Mouse (Mus musculus): ENCODE data around the gene Itga5. TPM values are rescaled to one million over a fixed set of nuclear protein-coding genes. Genes with fewer than 3 reads are reported as not detected.

Itga5 gene
- polyA plus RNA-seq, 1 experiment from 2014 or later: 63.4 TPM

GRCm38 (mm10) chr15:103339166-103339960 is 27.2 kb downstream of the Itga5 start:
- DNase-seq (ENCODE audit: low spot score) (no peak), ATAC-seq (ENCODE audit: low read depth) (peak; percentile 10; the same call in 1 of the 2 replicates)
- H3K27me3 ChIP-seq (replicated peaks; ENCODE audit: control insufficient read depth, insufficient read depth, low read length): peaks cover 8% of the 10 kb centered on the region; the same call in 1 of the 2 replicates
- H3K36me3 ChIP-seq (ENCODE audit: control insufficient read depth, insufficient read depth, low read length): peaks cover 8% of the 10 kb centered on the region
- peaks cover 24% of the 10 kb centered on the region for H3K4me1 ChIP-seq (ENCODE audit: control insufficient read depth, insufficient read depth, low read length)
- peak overlapping the region; percentile 69 for H3K4me2 ChIP-seq (ENCODE audit: low read depth, low read length)
- H3K4me3 ChIP-seq (ENCODE audit: low read depth, low read length): peak overlapping the region; percentile 53
- H3K9ac ChIP-seq (ENCODE audit: low read depth, low read length): peak overlapping the region; percentile 58
- H3K27ac ChIP-seq (replicated peaks; ENCODE audit: low read depth, low read length): no peak overlapping the region; the same call in 1 of the 2 replicates
- 6% methylated on average over 25 of the region's 31 CpGs for WGBS
- H3K9me3 ChIP-seq (ENCODE audit: control insufficient read depth, low read length): no peaks in the 10 kb centered on the region

- 28% methylated on average over 4 of the region's 4 CpGs for WGBS
- H3K9me3 ChIP-seq (ENCODE audit: control insufficient read depth, low read length): no peaks in the 10 kb centered on the region
- H3K36me3 ChIP-seq (ENCODE audit: control insufficient read depth, insufficient read depth, low read length): peaks cover 3% of the 10 kb centered on the region; the same call in 1 of the 2 replicates
- peak overlapping the region; percentile 53 for H3K4me3 ChIP-seq (ENCODE audit: low read depth, low read length)
- peak overlapping the region; percentile 69 for H3K4me2 ChIP-seq (ENCODE audit: low read depth, low read length)
- peak overlapping the region; percentile 58; the same call in 1 of the 2 replicates for H3K9ac ChIP-seq (ENCODE audit: low read depth, low read length)
- H3K27ac ChIP-seq (replicated peaks; ENCODE audit: low read depth, low read length): no peak overlapping the region
- ATAC-seq (ENCODE audit: low read depth) (no peak), DNase-seq (ENCODE audit: low spot score) (no peak)
- H3K27me3 ChIP-seq (replicated peaks; ENCODE audit: control insufficient read depth, insufficient read depth, low read length): peaks cover 8% of the 10 kb centered on the region; the same call in 1 of the 2 replicates
- H3K4me1 ChIP-seq (ENCODE audit: control insufficient read depth, insufficient read depth, low read length): peaks cover 29% of the 10 kb centered on the region
Measured at GRCm38 (mm10) chr15:103338829-103339165, 27.8 kb downstream of the Itga5 start.

GRCm38 (mm10) chr15:103336996-103337667 is 29.4 kb downstream of the Itga5 start:
- H3K27me3 ChIP-seq (replicated peaks; ENCODE audit: control insufficient read depth, insufficient read depth, low read length): peaks cover 8% of the 10 kb centered on the region; the same call in 1 of the 2 replicates
- no peak for ATAC-seq (ENCODE audit: low read depth)
- no peak overlapping the region for H3K4me3 ChIP-seq (ENCODE audit: low read depth, low read length)
- no peaks in the 10 kb centered on the region for H3K9me3 ChIP-seq (ENCODE audit: control insufficient read depth, low read length)
- no peak overlapping the region for H3K27ac ChIP-seq (replicated peaks; ENCODE audit: low read depth, low read length)
- peaks cover 36% of the 10 kb centered on the region for H3K4me1 ChIP-seq (ENCODE audit: control insufficient read depth, insufficient read depth, low read length)
- DNase-seq (ENCODE audit: low spot score): no peak
- no peak overlapping the region for H3K4me2 ChIP-seq (ENCODE audit: low read depth, low read length)
- 17% methylated on average over 11 of the region's 11 CpGs for WGBS
- H3K9ac ChIP-seq (ENCODE audit: low read depth, low read length): no peak overlapping the region
- no peaks in the 10 kb centered on the region for H3K36me3 ChIP-seq (ENCODE audit: control insufficient read depth, insufficient read depth, low read length)

- H3K9ac ChIP-seq (ENCODE audit: low read depth, low read length): 0 out of 2 replicates have a peak overlapping the region, but pooled peaks have one; percentile 15
- peaks cover 27% of the 10 kb centered on the region for H3K4me1 ChIP-seq (ENCODE audit: control insufficient read depth, insufficient read depth, low read length)
- no peak overlapping the region for H3K27ac ChIP-seq (replicated peaks; ENCODE audit: low read depth, low read length)
- no peak overlapping the region for H3K4me2 ChIP-seq (ENCODE audit: low read depth, low read length)
- DNase-seq (ENCODE audit: low spot score): no peak
- H3K9me3 ChIP-seq (ENCODE audit: control insufficient read depth, low read length): no peaks in the 10 kb centered on the region
- no peaks in the 10 kb centered on the region for H3K36me3 ChIP-seq (ENCODE audit: control insufficient read depth, insufficient read depth, low read length)
- ATAC-seq (ENCODE audit: low read depth): no peak
- peaks cover 8% of the 10 kb centered on the region; the same call in 1 of the 2 replicates for H3K27me3 ChIP-seq (replicated peaks; ENCODE audit: control insufficient read depth, insufficient read depth, low read length)
- no peak overlapping the region for H3K4me3 ChIP-seq (ENCODE audit: low read depth, low read length)
- 17% methylated on average over 7 of the region's 7 CpGs for WGBS
Measured at GRCm38 (mm10) chr15:103335488-103336235, 30.9 kb downstream of the Itga5 start.

GRCm38 (mm10) chr15:103335040-103335439 is 31.5 kb downstream of the Itga5 start:
- DNase-seq (ENCODE audit: low spot score) (no peak), ATAC-seq (ENCODE audit: low read depth) (no peak)
- Histone ChIP-seq H3K36me3 (ENCODE audit: control insufficient read depth, insufficient read depth, low read length) (no peaks in the 10 kb centered on the region), H3K4me1 (ENCODE audit: control insufficient read depth, insufficient read depth, low read length) (peaks cover 22% of the 10 kb centered on the region), H3K9me3 (ENCODE audit: control insufficient read depth, low read length) (no peaks in the 10 kb centered on the region), H3K9ac (ENCODE audit: low read depth, low read length) (0 out of 2 replicates have a peak overlapping the region, but pooled peaks have one; percentile 15), H3K27me3 (replicated peaks; ENCODE audit: control insufficient read depth, insufficient read depth, low read length) (peaks cover 8% of the 10 kb centered on the region; the same call in 1 of the 2 replicates), H3K4me3 (ENCODE audit: low read depth, low read length) (no peak overlapping the region), H3K4me2 (ENCODE audit: low read depth, low read length) (no peak overlapping the region), H3K27ac (replicated peaks; ENCODE audit: low read depth, low read length) (no peak overlapping the region)
- WGBS: 38% methylated on average over 3 of the region's 3 CpGs

- 0% methylated on average over 1 of the region's 2 CpGs for WGBS
- no peaks in the 10 kb centered on the region for H3K36me3 ChIP-seq (ENCODE audit: control insufficient read depth, insufficient read depth, low read length)
- H3K27me3 ChIP-seq (replicated peaks; ENCODE audit: control insufficient read depth, insufficient read depth, low read length): peaks cover 4% of the 10 kb centered on the region; the same call in 1 of the 2 replicates
- H3K27ac ChIP-seq (replicated peaks; ENCODE audit: low read depth, low read length): no peak overlapping the region
- DNase-seq (ENCODE audit: low spot score): no peak
- no peaks in the 10 kb centered on the region for H3K9me3 ChIP-seq (ENCODE audit: control insufficient read depth, low read length)
- 0 out of 2 replicates have a peak overlapping the region, but pooled peaks have one; percentile 3 for H3K4me2 ChIP-seq (ENCODE audit: low read depth, low read length)
- no peak overlapping the region for H3K4me3 ChIP-seq (ENCODE audit: low read depth, low read length)
- H3K4me1 ChIP-seq (ENCODE audit: control insufficient read depth, insufficient read depth, low read length): peaks cover 22% of the 10 kb centered on the region
- peak; percentile 35; the same call in 1 of the 2 replicates for ATAC-seq (ENCODE audit: low read depth)
- no peak overlapping the region for H3K9ac ChIP-seq (ENCODE audit: low read depth, low read length)
Measured at GRCm38 (mm10) chr15:103334194-103334593, 32.4 kb downstream of the Itga5 start.

GRCm38 (mm10) chr15:103333738-103334137 is 32.8 kb downstream of the Itga5 start:
- ATAC-seq (ENCODE audit: low read depth) (peak; percentile 14; the same call in 1 of the 2 replicates), DNase-seq (ENCODE audit: low spot score) (no peak)
- H3K4me1 ChIP-seq (ENCODE audit: control insufficient read depth, insufficient read depth, low read length): peaks cover 22% of the 10 kb centered on the region
- H3K27me3 ChIP-seq (replicated peaks; ENCODE audit: control insufficient read depth, insufficient read depth, low read length): no peaks in the 10 kb centered on the region
- no peaks in the 10 kb centered on the region for H3K9me3 ChIP-seq (ENCODE audit: control insufficient read depth, low read length)
- no peak overlapping the region for H3K4me3 ChIP-seq (ENCODE audit: low read depth, low read length)
- peak overlapping the region; percentile 3; the same call in 1 of the 2 replicates for H3K4me2 ChIP-seq (ENCODE audit: low read depth, low read length)
- H3K36me3 ChIP-seq (ENCODE audit: control insufficient read depth, insufficient read depth, low read length): no peaks in the 10 kb centered on the region
- no peak overlapping the region for H3K27ac ChIP-seq (replicated peaks; ENCODE audit: low read depth, low read length)
- no peak overlapping the region for H3K9ac ChIP-seq (ENCODE audit: low read depth, low read length)
- WGBS: 51% methylated on average over 5 of the region's 5 CpGs

GRCm38 (mm10) chr15:103333081-103333615 is 33.4 kb downstream of the Itga5 start:
- WGBS: 56% methylated on average over 5 of the region's 5 CpGs
- H3K9ac ChIP-seq (ENCODE audit: low read depth, low read length): no peak overlapping the region
- no peaks in the 10 kb centered on the region for H3K9me3 ChIP-seq (ENCODE audit: control insufficient read depth, low read length)
- H3K4me3 ChIP-seq (ENCODE audit: low read depth, low read length): no peak overlapping the region
- no peak overlapping the region for H3K27ac ChIP-seq (replicated peaks; ENCODE audit: low read depth, low read length)
- H3K36me3 ChIP-seq (ENCODE audit: control insufficient read depth, insufficient read depth, low read length): no peaks in the 10 kb centered on the region
- peaks cover 22% of the 10 kb centered on the region for H3K4me1 ChIP-seq (ENCODE audit: control insufficient read depth, insufficient read depth, low read length)
- DNase-seq (ENCODE audit: low spot score) (no peak), ATAC-seq (ENCODE audit: low read depth) (peak; percentile 19; the same call in 1 of the 2 replicates)
- no peaks in the 10 kb centered on the region for H3K27me3 ChIP-seq (replicated peaks; ENCODE audit: control insufficient read depth, insufficient read depth, low read length)
- H3K4me2 ChIP-seq (ENCODE audit: low read depth, low read length): peak overlapping the region; percentile 2; the same call in 1 of the 2 replicates

Measured in embryonic facial prominence, embryonic 14.5 days (tissue).